Mouse (Mus musculus): Measurements from ENCODE around the gene Hspb8.
"Not testable (repeated sequence)": the region's sequence is repeated elsewhere in the genome, so short reads cannot be mapped to it uniquely, and the experiment has no call there.

Gene Hspb8

GRCm38 (mm10) chr5:116387302-116387935 lies 35.2 kb downstream of the Hspb8 start:
- no peak for DNase-seq

- peak; percentile 43 to 48 for DNase-seq
Observed at GRCm38 (mm10) chr5:116386020-116386419, 36.6 kb downstream of the Hspb8 start.

DNA sequence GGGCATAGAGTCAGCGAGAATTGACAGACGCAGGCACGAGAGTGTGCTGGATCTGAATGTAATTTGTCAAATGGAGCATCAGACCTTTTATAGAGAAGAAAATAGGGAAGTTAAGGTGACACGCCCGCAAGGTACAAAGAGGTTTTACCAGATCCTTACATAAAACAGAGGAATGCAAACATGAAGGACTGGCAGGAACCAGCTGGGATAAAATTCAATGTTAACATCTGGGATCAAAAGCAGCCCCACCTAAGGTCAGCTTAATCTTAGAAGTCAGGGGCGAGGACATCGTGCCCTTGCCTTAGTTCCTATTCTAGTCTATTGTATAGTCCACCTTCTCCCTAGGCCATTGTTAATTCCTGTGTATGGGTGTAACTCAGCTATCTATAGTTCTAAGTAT lies 40.0 kb downstream of the Hspb8 start:
- DNase-seq = not testable (repeated sequence)

DNA sequence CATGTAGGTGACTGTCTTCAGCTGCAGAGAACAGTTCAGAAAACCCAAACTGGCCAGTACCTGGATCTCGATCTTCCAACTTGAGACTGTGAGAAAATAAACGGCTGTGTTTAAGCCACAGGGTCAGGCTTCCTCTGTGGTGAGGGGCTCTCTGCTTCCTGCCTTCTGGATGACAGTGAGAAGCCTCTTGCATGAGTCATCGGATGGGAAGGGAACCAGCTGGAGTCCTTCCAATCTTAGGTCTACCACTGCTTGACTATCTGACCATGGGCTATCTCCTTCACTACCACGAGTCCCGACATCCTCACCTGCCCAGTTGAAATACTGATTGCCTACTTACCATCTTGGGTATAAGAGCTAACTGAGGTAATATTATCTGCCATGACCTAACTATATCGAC lies 40.9 kb downstream of the Hspb8 start:
- no peak for DNase-seq

DNA sequence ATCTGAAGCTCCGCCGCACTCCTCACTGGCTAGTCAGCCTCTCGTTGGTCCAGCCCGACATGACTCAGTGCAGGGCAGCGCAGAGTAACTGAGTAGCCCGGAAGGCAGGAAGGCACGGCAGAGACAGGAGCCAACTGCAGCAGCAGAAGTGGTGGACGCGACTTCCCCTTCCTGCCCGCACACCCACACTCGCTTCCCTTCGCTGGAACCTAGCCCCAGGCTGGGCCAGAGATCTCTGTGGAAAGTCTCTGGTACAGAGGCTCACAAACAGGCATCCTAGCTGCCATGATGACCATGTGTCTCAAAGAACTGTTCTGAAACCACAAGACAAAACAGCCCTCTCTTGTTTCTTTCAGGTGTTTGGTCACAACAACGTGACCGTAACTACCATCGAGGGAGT lies 41.4 kb downstream of the Hspb8 start:
- DNase-seq = peak; percentile 43 to 62

GRCm38 (mm10) chr5:116380384-116380783 lies 42.3 kb downstream of the Hspb8 start:
- peak; percentile 28 to 50 for DNase-seq

DNA sequence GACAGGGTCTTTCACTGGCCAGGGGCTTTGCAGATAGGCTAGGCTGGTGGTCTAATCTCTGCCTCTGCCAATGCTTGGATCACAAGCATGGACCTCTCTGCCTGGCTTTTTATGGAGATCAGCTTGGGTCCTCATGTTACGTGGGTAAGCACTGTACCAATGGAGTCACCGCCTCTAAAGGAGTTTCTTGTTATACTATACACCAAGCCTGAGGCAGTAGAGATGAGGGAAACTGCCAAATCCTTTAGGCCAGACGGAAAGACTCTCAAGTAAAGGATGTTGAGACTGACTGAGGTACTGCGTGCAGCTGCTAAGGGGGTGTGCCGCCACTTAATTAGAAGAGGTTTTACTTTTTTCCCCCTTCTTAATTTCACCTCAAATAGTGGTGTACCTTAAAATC lies 43.8 kb downstream of the Hspb8 start:
- DNase-seq = no peak

DNA sequence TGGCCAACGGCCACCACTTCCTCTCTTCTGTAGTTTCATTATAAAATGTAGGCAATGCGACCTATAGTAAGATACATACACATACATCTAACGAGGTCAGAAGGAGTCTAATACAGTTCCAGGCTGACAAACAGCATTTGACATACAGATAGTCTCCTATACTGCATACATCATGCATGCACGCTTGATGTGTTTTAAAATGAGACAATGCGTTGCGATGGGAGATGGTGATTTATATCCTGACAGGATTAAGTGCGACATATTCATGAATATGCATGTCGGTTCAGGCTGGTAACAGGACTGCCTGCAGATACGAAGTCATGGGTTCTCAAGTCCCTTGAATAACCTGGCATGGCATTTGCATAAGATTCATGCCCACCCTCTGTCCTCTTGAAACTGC lies 54.7 kb downstream of the Hspb8 start:
- DNase-seq = no peak

DNA sequence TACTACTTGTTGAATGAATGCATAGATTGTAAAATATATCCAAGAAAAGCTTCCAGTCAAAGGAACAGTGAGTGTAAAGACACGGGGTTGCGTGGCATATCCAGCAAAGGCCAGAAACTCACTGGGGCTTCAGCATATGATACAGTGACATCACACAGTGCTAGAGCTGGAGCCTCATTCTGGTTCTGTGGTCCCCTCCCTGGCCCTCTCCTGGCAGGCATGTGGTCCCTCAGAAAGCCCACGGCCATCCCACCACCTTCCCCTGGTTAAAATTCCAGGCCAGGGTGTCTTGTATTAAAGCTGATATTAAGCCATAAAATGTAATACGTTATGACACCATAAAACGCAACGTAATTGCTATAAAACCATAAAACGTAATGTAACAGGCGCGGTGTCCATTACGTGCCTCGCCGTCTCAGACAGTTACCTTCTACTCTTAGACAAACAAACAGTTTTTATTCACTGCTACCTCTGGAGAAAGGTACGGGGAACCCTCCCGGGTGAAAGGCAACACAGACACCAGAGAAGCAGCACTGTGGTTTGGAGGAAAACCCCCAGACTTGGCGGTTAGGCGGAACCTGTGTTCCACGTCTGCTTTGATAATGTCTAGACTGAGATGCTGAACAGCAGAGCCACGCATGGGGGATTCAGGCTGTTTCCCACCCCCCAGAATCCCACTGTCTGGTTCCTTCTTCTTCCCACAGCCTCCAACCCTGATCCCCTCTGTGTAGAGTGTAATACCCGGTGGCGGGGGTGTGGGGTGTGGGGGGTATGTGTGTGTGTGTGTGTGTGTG lies 55.6 kb downstream of the Hspb8 start:
- no peak for DNase-seq

GRCm38 (mm10) chr5:116361342-116361741 lies 61.3 kb downstream of the Hspb8 start:
- DNase-seq = no peak

GRCm38 (mm10) chr5:116360751-116361150 lies 61.9 kb downstream of the Hspb8 start:
- no peak for DNase-seq
